Mouse (Mus musculus): ENCODE data around the gene Tmem239.

DNA sequence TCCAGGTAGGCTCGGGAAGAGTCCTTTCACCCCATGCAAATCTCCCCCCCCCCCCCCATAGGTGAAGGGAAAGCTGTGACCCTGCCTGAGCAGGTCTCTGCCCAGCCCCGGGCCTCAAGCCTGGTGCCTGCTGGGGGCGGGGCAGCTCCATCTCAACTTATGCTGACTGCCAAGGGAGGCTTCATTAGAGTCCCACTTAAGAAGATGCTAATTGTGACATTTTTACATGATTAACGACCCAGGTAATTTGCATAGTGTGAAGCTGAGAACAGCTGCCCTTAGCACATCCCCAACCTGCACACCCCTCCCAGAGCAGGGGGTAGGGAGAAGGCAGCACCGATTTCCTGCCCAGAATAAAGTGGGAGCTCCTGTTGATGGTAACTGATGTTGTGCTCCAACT lies 47.4 kb upstream of the Tmem239 start:
- TF ChIP-seq EP300 (IDR thresholded peaks at IDR 0.05; ENCODE audit: low read depth) (no peak), CTCF (IDR thresholded peaks at IDR 0.05; ENCODE audit: low read depth) (no peak)

Data from liver, embryonic 14.5 days (tissue).